Mouse (Mus musculus): ENCODE measurements around the gene Akap2. TPM values are rescaled to one million over a fixed set of nuclear protein-coding genes. Genes with fewer than 3 reads are reported as not detected.
A peak's percentile ranks its signal among the peaks of the same experiment; 100 is the strongest.

The Akap2 gene
- polyA plus RNA-seq, 1 experiment from 2014 or later, result 24.6 TPM

- H3K4me3 ChIP-seq (replicated peaks), result no peak overlapping the region
- H3K9me3 ChIP-seq (replicated peaks), result no peaks in the 10 kb centered on the region
- no peak overlapping the region for H3K27ac ChIP-seq (replicated peaks)
- H3K4me1 ChIP-seq, result no peaks in the 10 kb centered on the region
- ATAC-seq (ENCODE audit: insufficient number of reproducible peaks, low FRiP score, low TSS enrichment, low read depth), result no peak
- H3K36me3 ChIP-seq, result peaks cover 4% of the 10 kb centered on the region; the same call in 1 of the 2 replicates
- WGBS, result 90% methylated on average over 8 of the region's 8 CpGs
- H3K27me3 ChIP-seq, result no peaks in the 10 kb centered on the region
- no peak overlapping the region for H3K9ac ChIP-seq
- no peak overlapping the region for H3K4me2 ChIP-seq (replicated peaks)
Measured at GRCm38 (mm10) chr4:57816146-57816545, 98.7 kb downstream of the Akap2 start.

DNA sequence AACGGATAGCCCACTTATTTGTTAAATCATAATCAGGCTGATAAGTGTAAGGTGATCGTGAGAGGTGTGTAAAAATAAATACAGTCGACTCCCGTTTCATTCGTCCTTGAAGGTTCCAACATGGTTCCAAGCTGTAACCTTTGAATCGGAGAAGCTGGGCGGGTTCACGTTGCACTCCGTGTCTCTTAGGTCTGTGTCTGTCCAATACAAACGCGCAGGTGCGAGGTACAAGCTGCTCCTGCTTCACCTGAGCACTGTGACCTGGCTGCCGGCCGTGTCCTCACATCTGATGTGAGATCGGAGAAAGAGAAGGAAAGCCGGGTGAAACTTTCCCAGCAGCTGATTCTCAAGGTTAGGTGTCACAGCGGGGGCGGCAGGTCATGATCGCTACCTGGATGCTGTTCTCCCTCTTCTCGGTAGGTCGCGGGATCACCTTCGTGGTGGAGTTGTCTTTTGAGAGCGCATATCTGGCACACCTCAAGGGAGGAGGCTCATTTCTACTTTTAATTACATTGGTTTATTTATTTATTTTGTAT is 103.5 kb downstream of the Akap2 start:
- Histone ChIP-seq H3K27me3 (no peaks in the 10 kb centered on the region), H3K4me1 (peaks cover 21% of the 10 kb centered on the region), H3K9ac (no peak overlapping the region), H3K36me3 (peaks cover 4% of the 10 kb centered on the region; the same call in 1 of the 2 replicates), H3K9me3 (replicated peaks) (no peaks in the 10 kb centered on the region), H3K4me2 (replicated peaks) (no peak overlapping the region), H3K4me3 (replicated peaks) (no peak overlapping the region), H3K27ac (replicated peaks) (no peak overlapping the region)
- 85% methylated on average over 24 of the region's 24 CpGs for WGBS
- peak; percentile 11; the same call in 1 of the 2 replicates for ATAC-seq (ENCODE audit: insufficient number of reproducible peaks, low FRiP score, low TSS enrichment, low read depth)

- H3K4me2 ChIP-seq (replicated peaks), result peak overlapping the region; percentile 28
- no peaks in the 10 kb centered on the region for H3K9me3 ChIP-seq (replicated peaks)
- peak overlapping the region; percentile 52 for H3K27ac ChIP-seq (replicated peaks)
- H3K27me3 ChIP-seq, result no peaks in the 10 kb centered on the region
- H3K4me3 ChIP-seq (replicated peaks), result no peak overlapping the region
- H3K36me3 ChIP-seq, result peaks cover 4% of the 10 kb centered on the region; the same call in 1 of the 2 replicates
- 13% methylated on average over 11 of the region's 11 CpGs for WGBS
- H3K4me1 ChIP-seq, result peaks cover 21% of the 10 kb centered on the region
- ATAC-seq (ENCODE audit: insufficient number of reproducible peaks, low FRiP score, low TSS enrichment, low read depth), result peak; percentile 47
- H3K9ac ChIP-seq, result no peak overlapping the region
Measured at GRCm38 (mm10) chr4:57821556-57822356, 104.3 kb downstream of the Akap2 start.

DNA sequence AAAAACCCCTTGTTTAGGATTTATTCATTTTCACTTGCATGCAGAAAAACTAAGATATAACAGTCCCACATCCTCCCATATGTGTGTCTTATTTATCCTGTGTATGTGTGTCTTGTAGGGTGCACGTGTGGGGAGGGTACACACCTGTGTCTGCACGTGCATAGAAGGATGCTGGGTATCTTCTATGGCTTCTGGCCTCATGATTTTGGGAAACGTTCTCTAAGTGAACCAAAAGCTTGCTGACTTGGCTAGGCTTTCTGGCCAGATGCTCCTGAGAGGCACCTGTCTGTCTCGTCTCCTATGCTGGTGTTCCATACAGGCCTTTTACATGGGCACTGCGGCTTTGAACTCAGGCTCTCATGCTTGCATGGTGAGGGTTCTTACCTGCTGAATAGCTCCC is 105.2 kb downstream of the Akap2 start:
- Histone ChIP-seq H3K4me1 (peaks cover 21% of the 10 kb centered on the region), H3K9me3 (replicated peaks) (no peaks in the 10 kb centered on the region), H3K27ac (replicated peaks) (no peak overlapping the region; the same call in 1 of the 2 replicates), H3K9ac (no peak overlapping the region), H3K36me3 (no peaks in the 10 kb centered on the region), H3K4me2 (replicated peaks) (no peak overlapping the region), H3K4me3 (replicated peaks) (no peak overlapping the region), H3K27me3 (no peaks in the 10 kb centered on the region)
- WGBS, result 78% methylated on average over 5 of the region's 5 CpGs
- no peak for ATAC-seq (ENCODE audit: insufficient number of reproducible peaks, low FRiP score, low TSS enrichment, low read depth)

DNA sequence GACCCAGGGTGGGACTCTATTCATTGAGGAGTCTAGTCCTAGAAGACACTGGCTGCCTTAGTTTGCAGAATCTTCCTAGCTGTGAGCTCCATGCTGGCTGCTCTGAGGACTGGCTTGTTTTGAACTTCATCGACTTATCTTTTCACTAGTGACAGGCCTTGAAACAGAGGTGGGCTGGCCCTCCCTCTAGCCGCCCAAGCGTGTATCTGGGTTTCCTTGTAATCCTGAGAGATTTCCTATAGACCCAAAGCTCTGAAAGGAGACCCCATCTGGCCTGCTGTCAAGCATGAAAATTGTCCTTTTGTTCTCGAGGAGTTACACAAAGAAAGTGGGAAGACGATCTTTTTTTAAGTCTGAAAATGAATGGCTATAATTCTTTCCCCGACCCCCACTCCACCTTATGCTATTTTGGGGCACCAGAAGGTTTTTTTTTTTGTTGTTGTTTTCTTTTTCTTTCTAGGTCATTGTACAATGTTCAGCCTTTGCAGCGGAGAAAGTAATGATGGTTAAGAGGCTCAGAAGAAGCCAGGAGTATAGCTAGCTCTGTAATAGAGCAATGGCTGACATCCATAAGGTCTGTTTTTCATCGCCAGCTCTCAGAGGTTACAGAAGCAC is 107.3 kb downstream of the Akap2 start:
- Histone ChIP-seq H3K4me3 (replicated peaks) (no peak overlapping the region), H3K4me2 (replicated peaks) (no peak overlapping the region), H3K36me3 (no peaks in the 10 kb centered on the region), H3K4me1 (peaks cover 27% of the 10 kb centered on the region), H3K9ac (no peak overlapping the region), H3K27me3 (no peaks in the 10 kb centered on the region), H3K9me3 (replicated peaks) (no peaks in the 10 kb centered on the region), H3K27ac (replicated peaks) (0 out of 2 replicates have a peak overlapping the region, but pooled peaks have one; percentile 19)
- ATAC-seq (ENCODE audit: insufficient number of reproducible peaks, low FRiP score, low TSS enrichment, low read depth), result no peak
- 30% methylated on average over 8 of the region's 8 CpGs for WGBS

DNA sequence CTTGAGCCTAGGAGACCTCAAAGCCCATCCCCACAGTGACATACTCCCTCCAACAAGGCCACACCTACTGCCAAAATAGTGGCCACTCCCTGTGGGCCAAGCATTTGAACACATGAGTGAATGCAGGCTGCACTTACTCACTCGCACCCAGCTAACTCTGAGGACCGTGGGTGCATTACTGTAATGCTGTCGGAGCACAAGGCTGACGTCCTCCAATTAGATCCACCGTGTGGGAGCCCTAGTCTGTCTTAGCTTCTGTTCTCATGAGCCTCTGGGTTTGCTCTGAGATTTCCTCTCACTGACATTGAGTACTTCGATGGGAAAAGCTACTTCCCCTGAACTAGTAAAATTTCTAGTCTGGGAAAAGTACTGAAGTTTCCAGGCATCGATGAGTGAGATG is 108.8 kb downstream of the Akap2 start:
- 84% methylated on average over 7 of the region's 7 CpGs for WGBS
- no peak overlapping the region for H3K27ac ChIP-seq (replicated peaks)
- H3K27me3 ChIP-seq, result no peaks in the 10 kb centered on the region
- no peaks in the 10 kb centered on the region for H3K36me3 ChIP-seq
- no peak overlapping the region for H3K4me3 ChIP-seq (replicated peaks)
- peaks cover 27% of the 10 kb centered on the region for H3K4me1 ChIP-seq
- H3K9me3 ChIP-seq (replicated peaks), result no peaks in the 10 kb centered on the region
- H3K4me2 ChIP-seq (replicated peaks), result no peak overlapping the region
- no peak overlapping the region for H3K9ac ChIP-seq
- ATAC-seq (ENCODE audit: insufficient number of reproducible peaks, low FRiP score, low TSS enrichment, low read depth), result no peak

DNA sequence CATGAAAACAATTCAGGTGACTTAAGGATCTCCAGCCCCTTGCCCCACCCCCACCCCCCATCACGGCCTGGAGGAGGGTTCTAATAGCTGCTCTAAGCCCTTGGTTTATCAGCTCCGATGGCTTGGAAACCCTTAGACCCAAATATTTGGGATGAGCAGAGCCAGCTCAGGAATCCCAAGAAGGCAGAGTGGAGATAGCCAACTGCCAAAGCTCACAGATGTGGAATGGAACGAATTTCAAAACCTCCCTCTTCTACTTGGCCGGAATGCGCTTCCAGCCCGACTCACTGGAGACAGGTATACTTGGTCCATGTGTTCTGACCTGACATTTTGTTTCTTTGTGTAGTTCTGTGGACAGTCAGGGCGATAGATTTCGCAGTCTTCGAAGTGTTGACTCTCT is 111.7 kb downstream of the Akap2 start:
- no peak for ATAC-seq (ENCODE audit: insufficient number of reproducible peaks, low FRiP score, low TSS enrichment, low read depth)
- Histone ChIP-seq H3K4me2 (replicated peaks) (no peak overlapping the region), H3K4me3 (replicated peaks) (no peak overlapping the region), H3K27me3 (no peaks in the 10 kb centered on the region), H3K27ac (replicated peaks) (no peak overlapping the region), H3K4me1 (peaks cover 17% of the 10 kb centered on the region), H3K36me3 (no peaks in the 10 kb centered on the region), H3K9me3 (replicated peaks) (no peaks in the 10 kb centered on the region), H3K9ac (no peak overlapping the region)
- WGBS, result 68% methylated on average over 9 of the region's 9 CpGs

DNA sequence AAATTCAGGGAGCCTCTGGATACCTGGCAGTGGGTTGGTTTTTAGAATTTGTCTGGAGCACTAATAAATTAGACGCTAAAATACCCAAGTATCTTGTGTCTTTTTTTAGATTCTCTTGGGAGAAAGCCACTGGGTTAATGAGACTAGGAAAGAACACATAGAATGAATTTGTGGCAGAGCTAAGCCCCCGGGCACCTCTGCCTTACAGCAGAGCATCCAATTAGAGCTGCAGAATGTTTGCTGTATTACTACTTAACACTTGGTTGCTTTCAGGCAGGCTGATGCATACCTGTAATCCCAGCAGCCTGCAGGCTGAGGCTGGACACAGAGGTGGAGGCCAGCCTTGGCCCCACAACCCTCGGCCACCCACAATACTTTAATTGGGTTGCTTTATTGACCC is 112.3 kb downstream of the Akap2 start:
- no peak overlapping the region for H3K9ac ChIP-seq
- ATAC-seq (ENCODE audit: insufficient number of reproducible peaks, low FRiP score, low TSS enrichment, low read depth), result no peak
- WGBS, result 63% methylated on average over 3 of the region's 3 CpGs

DNA sequence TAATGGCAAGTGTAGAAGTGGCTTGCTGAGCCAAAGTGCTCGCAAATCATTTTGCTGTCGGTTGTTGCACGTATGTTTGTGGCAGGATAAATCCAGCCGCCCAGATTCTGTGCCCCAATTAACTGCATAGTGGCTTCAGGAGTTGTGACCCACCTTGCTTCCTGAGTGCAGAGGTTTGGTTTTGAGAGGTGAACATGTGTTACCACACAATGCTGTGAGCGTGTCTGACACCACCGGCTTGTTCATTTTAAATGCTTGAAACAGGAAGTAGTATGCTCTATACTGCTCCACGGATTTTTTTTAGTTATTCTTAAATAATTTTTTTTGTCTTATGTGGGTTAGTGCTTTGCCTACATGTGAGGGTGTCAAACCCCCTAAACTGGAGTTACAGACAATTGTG is 114.9 kb downstream of the Akap2 start:
- H3K9me3 ChIP-seq (replicated peaks), result no peaks in the 10 kb centered on the region
- WGBS, result 37% methylated on average over 7 of the region's 7 CpGs
- no peak for ATAC-seq (ENCODE audit: insufficient number of reproducible peaks, low FRiP score, low TSS enrichment, low read depth)
- H3K9ac ChIP-seq, result no peak overlapping the region
- no peak overlapping the region for H3K4me2 ChIP-seq (replicated peaks)
- no peak overlapping the region for H3K4me3 ChIP-seq (replicated peaks)
- H3K27ac ChIP-seq (replicated peaks), result no peak overlapping the region
- peaks cover 12% of the 10 kb centered on the region; the same call in 1 of the 2 replicates for H3K4me1 ChIP-seq
- H3K36me3 ChIP-seq, result no peaks in the 10 kb centered on the region
- H3K27me3 ChIP-seq, result no peaks in the 10 kb centered on the region

More for the DNA sequence above, 112.3 kb downstream of the Akap2 start:
- H3K4me1 ChIP-seq, result peaks cover 12% of the 10 kb centered on the region
- no peak overlapping the region for H3K4me3 ChIP-seq (replicated peaks)
- H3K27ac ChIP-seq (replicated peaks), result no peak overlapping the region
- no peaks in the 10 kb centered on the region for H3K27me3 ChIP-seq
- H3K9me3 ChIP-seq (replicated peaks), result no peaks in the 10 kb centered on the region
- no peak overlapping the region for H3K4me2 ChIP-seq (replicated peaks)
- no peaks in the 10 kb centered on the region for H3K36me3 ChIP-seq

GRCm38 (mm10) chr4:57833060-57833459 is 115.6 kb downstream of the Akap2 start:
- peaks cover 12% of the 10 kb centered on the region; the same call in 1 of the 2 replicates for H3K4me1 ChIP-seq
- no peak overlapping the region for H3K4me2 ChIP-seq (replicated peaks)
- WGBS, result 64% methylated on average over 4 of the region's 4 CpGs
- no peak overlapping the region for H3K27ac ChIP-seq (replicated peaks)
- no peaks in the 10 kb centered on the region for H3K27me3 ChIP-seq
- H3K9me3 ChIP-seq (replicated peaks), result no peaks in the 10 kb centered on the region
- H3K36me3 ChIP-seq, result no peaks in the 10 kb centered on the region
- no peak overlapping the region for H3K9ac ChIP-seq
- no peak overlapping the region for H3K4me3 ChIP-seq (replicated peaks)
- no peak for ATAC-seq (ENCODE audit: insufficient number of reproducible peaks, low FRiP score, low TSS enrichment, low read depth)

- no peak for ATAC-seq (ENCODE audit: insufficient number of reproducible peaks, low FRiP score, low TSS enrichment, low read depth)
- no peak overlapping the region for H3K27ac ChIP-seq (replicated peaks)
- no peak overlapping the region for H3K4me2 ChIP-seq (replicated peaks)
- WGBS, result 63% methylated on average over 4 of the region's 4 CpGs
- no peaks in the 10 kb centered on the region for H3K36me3 ChIP-seq
- H3K9me3 ChIP-seq (replicated peaks), result no peaks in the 10 kb centered on the region
- H3K4me3 ChIP-seq (replicated peaks), result no peak overlapping the region
- peaks cover 9% of the 10 kb centered on the region; the same call in 1 of the 2 replicates for H3K4me1 ChIP-seq
- H3K27me3 ChIP-seq, result no peaks in the 10 kb centered on the region
- no peak overlapping the region for H3K9ac ChIP-seq
Measured at GRCm38 (mm10) chr4:57834141-57834540, 116.7 kb downstream of the Akap2 start.

Measured in embryonic facial prominence, embryonic 15.5 days (tissue).